24 mouse cellular contexts compared by ENCODE assay signal in genomic region chr2:75814880-75815279, GRCm38 (mm10). TPM values are rescaled to one million over a fixed set of nuclear protein-coding genes. Genes with fewer than 3 reads are reported as not detected.
DNase-seq lines count a peak whose midpoint lies in the region; ATAC-seq and TF ChIP-seq lines count a peak whose summit lies in the region.
"Had no signal": no experiment of that assay in that cellular context is flagged by ENCODE, and none has a peak within 500 bp of the region (broad histone marks: within the 10 kb centered on the region; RNA-seq: fewer than 3 reads in every experiment).

No protein-coding gene starts in this region.

- H3K4me2 ChIP-seq in kidney, postnatal 0 days (ENCODE audit: low read length): 0 out of 2 replicates have a peak overlapping the region, but pooled peaks have one; percentile 0
- H3K4me2 ChIP-seq: embryonic facial prominence, embryonic 15.5 days; heart, embryonic 11.5 days; heart, embryonic 15.5 days; hindbrain, embryonic 14.5 days had no signal

- ATAC-seq in kidney, postnatal 0 days (replicated peaks; ENCODE audit: low FRiP score, low read depth): no peak
- ATAC-seq: forebrain, embryonic 14.5 days had no signal

- H3K27ac ChIP-seq in kidney, adult 2 months (ENCODE audit: insufficient read depth, low read depth, low read length): peak overlapping the region; percentile 51
- H3K27ac ChIP-seq in kidney, postnatal 0 days: no peak overlapping the region
- peak overlapping the region; percentile 75; the same call in 1 of the 2 replicates for H3K27ac ChIP-seq in brown adipose tissue, adult 24 weeks (replicated peaks; ENCODE audit: low read depth, low read length)
- H3K27ac ChIP-seq: embryonic facial prominence, embryonic 15.5 days; forebrain, embryonic 10.5 days; heart, adult 2 months; heart, embryonic 15.5 days; hindbrain, embryonic 10.5 days; hindbrain, embryonic 14.5 days had no signal

- no peaks in the 10 kb centered on the region for H3K9me3 ChIP-seq in kidney, postnatal 0 days (replicated peaks; ENCODE audit: low read length)
- H3K9me3 ChIP-seq: embryonic facial prominence, embryonic 15.5 days; forebrain, embryonic 10.5 days; heart, embryonic 15.5 days; hindbrain, embryonic 10.5 days had no signal

- no peaks in the 10 kb centered on the region for H3K27me3 ChIP-seq in kidney, adult 2 months (replicated peaks; ENCODE audit: control insufficient read depth, insufficient read depth, low read length)
- H3K27me3 ChIP-seq in kidney, postnatal 0 days (ENCODE audit: insufficient read depth, low read length): no peaks in the 10 kb centered on the region
- H3K27me3 ChIP-seq: embryonic facial prominence, embryonic 15.5 days; heart, embryonic 15.5 days had no signal

- no peak for TF ChIP-seq CTCF in kidney, adult 2 months (conservative IDR thresholded peaks at IDR 0.05; ENCODE audit: insufficient read depth, insufficient read length, low read depth, low read length)
- no peak for TF ChIP-seq CTCF in kidney, postnatal 0 days (IDR thresholded peaks at IDR 0.05; ENCODE audit: low read depth)

- 0 out of 2 replicates have a peak, but pooled peaks cover 2% of the 10 kb centered on the region for H3K4me1 ChIP-seq in kidney, adult 2 months (ENCODE audit: control insufficient read depth, insufficient read depth, low read length)
- H3K4me1 ChIP-seq in kidney, postnatal 0 days (replicated peaks; ENCODE audit: insufficient read depth, low read length): no peaks in the 10 kb centered on the region
- peaks cover 6% of the 10 kb centered on the region; the same call in 1 of the 2 replicates for H3K4me1 ChIP-seq in brown adipose tissue, adult 24 weeks (ENCODE audit: control insufficient read depth, insufficient read depth, insufficient read length, low read length)
- H3K4me1 ChIP-seq: embryonic facial prominence, embryonic 15.5 days; heart, embryonic 15.5 days; hindbrain, embryonic 10.5 days had no signal

- H3K4me3 ChIP-seq in kidney, adult 2 months (ENCODE audit: insufficient read depth, low read depth, low read length): peak overlapping the region; percentile 16
- no peak overlapping the region for H3K4me3 ChIP-seq in kidney, postnatal 0 days (replicated peaks; ENCODE audit: low read depth, low read length)
- peak overlapping the region; percentile 30 for H3K4me3 ChIP-seq in brown adipose tissue, adult 24 weeks (ENCODE audit: insufficient read depth, low read depth, low read length)
- H3K4me3 ChIP-seq: embryonic facial prominence, embryonic 15.5 days; erythroblast, embryonic 14.5 days; forebrain, embryonic 10.5 days; heart, adult 2 months; heart, embryonic 15.5 days; hindbrain, embryonic 10.5 days had no signal

- WGBS in kidney, adult 2 months: 56% methylated on average over 13 of the region's 13 CpGs
- WGBS in kidney, postnatal 0 days: 27% methylated on average over 13 of the region's 13 CpGs

- no peak for DNase-seq in kidney, adult 2 months
- DNase-seq in kidney, adult 8-10 months: no peak
- no peak for DNase-seq in kidney, postnatal 0 days (ENCODE audit: low spot score)
- DNase-seq in kidney, postnatal 14 days: no peak
- peak; percentile 40 for DNase-seq in forelimb bud, embryonic 11.5 days (ENCODE audit: low read depth, low spot score)
- no peak for DNase-seq in layer of hippocampus, adult 8-10 months (ENCODE audit: low spot score in 2 of 2)
- no peak for DNase-seq in natural killer cell, adult 2 months (ENCODE audit: low spot score in 2 of 2)
- DNase-seq: adrenal gland, adult 2 months; adrenal gland, postnatal 25 days; cerebellum, adult 11 months; cerebellum, adult 8-10 months; cerebellum, postnatal 14 days; gastrocnemius, postnatal 10 days; heart, adult 2 months; heart, postnatal 14 days had no signal

- H3K9ac ChIP-seq in kidney, postnatal 0 days (ENCODE audit: low read depth, low read length): no peak overlapping the region
- H3K9ac ChIP-seq: embryonic facial prominence, embryonic 15.5 days; heart, embryonic 15.5 days; hindbrain, embryonic 14.5 days had no signal

- H3K36me3 ChIP-seq in kidney, adult 2 months (ENCODE audit: control insufficient read depth, insufficient read depth, low read length): no peaks in the 10 kb centered on the region
- no peaks in the 10 kb centered on the region for H3K36me3 ChIP-seq in kidney, postnatal 0 days (ENCODE audit: insufficient read depth, low read length)
- H3K36me3 ChIP-seq: embryonic facial prominence, embryonic 15.5 days; forebrain, embryonic 10.5 days; heart, embryonic 15.5 days; hindbrain, embryonic 10.5 days had no signal

- no peak for TF ChIP-seq POLR2A in kidney, adult 2 months (IDR thresholded peaks at IDR 0.05; ENCODE audit: low read depth, low read length)

RNA-seq across cellular contexts. Expression of gene Agps, which starts 17.1 kb away (rescaled TPM):
- polyA plus RNA-seq in kidney, adult 2 months (2012; rRNA removed): 13.3 and 14.8 TPM in 2 replicates
- polyA plus RNA-seq in kidney, postnatal 0 days (2015; fragmentation: Nextera tagmentation; extraction: Ambion mirVana): 22.7 and 25.6 TPM in 2 replicates
- 14.5 and 17.6 TPM in 2 replicates for polyA plus RNA-seq in brown adipose tissue, adult 24 weeks (2012; ENCODE audit: insufficient read depth, insufficient read length, missing spikeins)
- 10 to 100 TPM; 35.6 to 42.7 (median 37.3) TPM for total RNA-seq in layer of hippocampus, adult 8-10 months (2022)
